Mouse (Mus musculus): ENCODE results near the gene Zfp575.

- TF ChIP-seq CTCF (IDR thresholded peaks at IDR 0.05; ENCODE audit: borderline replicate concordance, extremely low read depth, insufficient read depth, insufficient read length), result no peak
- no peak for TF ChIP-seq POLR2A (IDR thresholded peaks at IDR 0.05; ENCODE audit: borderline replicate concordance, extremely low read depth, insufficient read depth, insufficient read length, poor library complexity, severe bottlenecking)
Measured at GRCm38 (mm10) chr7:24605561-24605960, 18.1 kb upstream of the Zfp575 start.

Measured in brain, embryonic 14.5 days (tissue).